Mouse (Mus musculus): ENCODE results near the gene Eif4b. TPM values are rescaled to one million over a fixed set of nuclear protein-coding genes. Genes with fewer than 3 reads are reported as not detected.

The Eif4b gene
- polyA plus RNA-seq, 1 experiment from 2014 or later = 100 TPM

DNA sequence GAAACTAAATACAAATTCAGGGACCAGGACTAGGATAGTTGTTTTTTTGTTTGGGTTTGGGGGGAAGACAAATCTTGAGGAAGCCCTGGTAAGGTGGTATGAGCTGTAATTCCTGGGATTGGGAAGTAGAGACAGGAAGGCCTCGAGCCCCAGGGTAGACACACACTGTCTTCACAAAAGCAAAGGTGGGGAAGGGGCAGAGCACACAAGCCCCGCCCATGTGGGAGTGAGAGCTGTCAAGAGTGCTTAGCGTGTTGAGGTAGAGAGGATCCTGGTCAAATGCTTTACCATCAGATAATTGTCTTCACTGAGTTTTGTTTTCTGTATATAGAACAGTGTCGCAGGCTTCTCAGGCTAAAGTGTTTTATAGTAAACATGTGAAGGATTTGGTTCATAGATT lies 9.5 kb downstream of the Eif4b start:
- no peak overlapping the region for H3K9ac ChIP-seq (ENCODE audit: low read length)
- no peak for DNase-seq (ENCODE audit: low spot score)
- H3K4me2 ChIP-seq (ENCODE audit: low read length) = no peak overlapping the region
- H3K27ac ChIP-seq (ENCODE audit: low read depth, low read length) = no peak overlapping the region
- no peaks in the 10 kb centered on the region for H3K4me1 ChIP-seq (ENCODE audit: control insufficient read depth, insufficient read depth, low read length)
- H3K9me3 ChIP-seq (replicated peaks; ENCODE audit: control insufficient read depth, low read length) = no peaks in the 10 kb centered on the region
- no peak overlapping the region for H3K4me3 ChIP-seq (ENCODE audit: low read depth, low read length)
- H3K36me3 ChIP-seq (ENCODE audit: control insufficient read depth, insufficient read depth, low read length) = peaks cover 57% of the 10 kb centered on the region
- 89% methylated on average over 4 of the region's 4 CpGs for WGBS
- no peak for ATAC-seq
- H3K27me3 ChIP-seq (replicated peaks; ENCODE audit: control insufficient read depth, insufficient read depth, low read length) = no peaks in the 10 kb centered on the region

DNA sequence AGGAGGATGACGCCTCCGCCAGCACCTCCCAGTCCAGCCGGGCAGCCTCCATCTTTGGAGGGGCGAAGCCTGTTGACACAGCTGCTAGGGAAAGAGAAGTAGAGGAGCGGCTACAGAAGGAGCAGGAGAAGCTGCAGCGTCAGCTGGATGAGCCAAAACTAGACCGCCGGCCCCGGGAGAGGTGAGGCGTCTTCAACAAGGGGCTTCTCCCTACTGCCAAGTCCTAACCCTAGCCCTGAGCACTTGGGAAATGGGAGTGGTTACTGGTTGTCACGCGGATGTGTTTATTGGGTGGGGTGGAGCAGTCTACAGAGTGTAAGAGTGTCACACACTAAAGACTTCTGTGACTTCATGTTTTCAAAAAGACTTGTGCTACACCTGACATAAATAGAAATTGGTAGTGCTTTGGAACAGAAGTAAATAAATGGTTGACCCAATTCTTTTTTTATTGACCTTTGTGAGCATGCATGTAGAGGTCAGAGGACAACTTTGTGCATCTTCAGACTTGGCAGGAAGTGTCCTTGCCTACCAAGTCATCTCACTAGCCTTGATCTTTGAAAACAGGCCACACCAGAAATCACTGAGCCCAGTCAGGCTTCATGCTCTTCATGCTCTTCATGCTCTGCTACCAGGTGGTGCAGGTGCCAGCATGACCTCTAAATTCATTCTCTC lies 16.5 kb downstream of the Eif4b start:
- no peaks in the 10 kb centered on the region for H3K27me3 ChIP-seq (replicated peaks; ENCODE audit: control insufficient read depth, insufficient read depth, low read length)
- ATAC-seq (no peak), DNase-seq (ENCODE audit: low spot score) (no peak)
- H3K4me2 ChIP-seq (ENCODE audit: low read length) = no peak overlapping the region
- WGBS = 91% methylated on average over 12 of the region's 12 CpGs
- no peak overlapping the region for H3K4me3 ChIP-seq (ENCODE audit: low read depth, low read length)
- H3K27ac ChIP-seq (ENCODE audit: low read depth, low read length) = no peak overlapping the region
- no peak overlapping the region for H3K9ac ChIP-seq (ENCODE audit: low read length)
- H3K36me3 ChIP-seq (ENCODE audit: control insufficient read depth, insufficient read depth, low read length) = peaks cover 99% of the 10 kb centered on the region
- no peaks in the 10 kb centered on the region for H3K4me1 ChIP-seq (ENCODE audit: control insufficient read depth, insufficient read depth, low read length)
- H3K9me3 ChIP-seq (replicated peaks; ENCODE audit: control insufficient read depth, low read length) = no peaks in the 10 kb centered on the region

DNA sequence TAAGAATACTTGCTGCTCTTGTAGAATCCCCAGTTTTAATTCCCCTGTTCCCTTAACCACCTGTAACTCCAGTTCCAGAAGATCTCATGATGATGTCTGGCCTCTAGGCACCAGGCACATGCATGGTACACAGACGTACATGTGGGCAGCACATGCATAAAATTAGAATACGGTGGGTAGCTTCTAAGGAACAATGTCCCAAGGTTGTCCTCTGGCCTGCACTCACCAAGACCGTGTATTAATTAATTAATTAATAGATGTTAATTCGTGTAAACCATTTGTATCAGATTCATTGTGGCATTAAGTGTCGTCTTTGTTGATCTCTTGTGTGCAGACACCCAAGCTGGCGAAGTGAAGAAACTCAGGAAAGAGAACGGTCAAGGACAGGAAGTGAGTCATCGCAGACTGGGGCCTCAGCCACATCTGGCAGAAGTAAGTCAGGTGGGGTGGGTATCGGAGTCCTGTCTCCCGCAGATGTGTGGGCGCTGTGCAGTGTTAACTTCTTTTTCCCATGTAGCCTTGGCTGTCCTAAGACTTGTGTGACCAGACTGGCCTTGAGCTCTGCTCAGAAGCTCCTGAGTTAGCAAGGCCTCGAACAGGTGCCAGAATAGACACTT lies 17.6 kb downstream of the Eif4b start:
- no peak overlapping the region for H3K4me2 ChIP-seq (ENCODE audit: low read length)
- DNase-seq (ENCODE audit: low spot score) (no peak), ATAC-seq (no peak)
- no peak overlapping the region for H3K4me3 ChIP-seq (ENCODE audit: low read depth, low read length)
- no peaks in the 10 kb centered on the region for H3K9me3 ChIP-seq (replicated peaks; ENCODE audit: control insufficient read depth, low read length)
- 91% methylated on average over 12 of the region's 12 CpGs for WGBS
- no peaks in the 10 kb centered on the region for H3K4me1 ChIP-seq (ENCODE audit: control insufficient read depth, insufficient read depth, low read length)
- H3K36me3 ChIP-seq (ENCODE audit: control insufficient read depth, insufficient read depth, low read length) = peaks cover 100% of the 10 kb centered on the region
- no peak overlapping the region for H3K27ac ChIP-seq (ENCODE audit: low read depth, low read length)
- no peak overlapping the region for H3K9ac ChIP-seq (ENCODE audit: low read length)
- no peaks in the 10 kb centered on the region for H3K27me3 ChIP-seq (replicated peaks; ENCODE audit: control insufficient read depth, insufficient read depth, low read length)

DNA sequence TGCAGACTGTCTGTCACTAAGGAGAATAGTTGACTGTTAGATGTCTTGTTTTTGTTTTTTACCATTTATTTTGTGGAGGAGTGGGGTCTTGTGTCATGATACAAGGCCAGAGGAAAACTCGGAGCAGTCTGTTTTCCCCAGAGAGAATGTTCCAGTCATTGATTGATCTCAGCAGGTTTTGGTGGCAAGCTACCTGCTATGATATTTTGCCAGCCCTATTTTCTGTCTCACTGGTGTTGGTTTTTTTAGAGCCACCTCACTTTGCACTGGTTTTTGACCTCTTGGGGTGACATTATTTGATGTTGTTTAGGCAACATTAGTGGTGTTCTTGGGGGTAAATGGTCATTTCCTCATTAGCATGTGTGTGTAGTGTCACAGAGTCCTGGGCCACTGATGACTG lies 18.1 kb downstream of the Eif4b start:
- H3K4me1 ChIP-seq (ENCODE audit: control insufficient read depth, insufficient read depth, low read length) = no peaks in the 10 kb centered on the region
- DNase-seq (ENCODE audit: low spot score) (no peak), ATAC-seq (no peak)

DNA sequence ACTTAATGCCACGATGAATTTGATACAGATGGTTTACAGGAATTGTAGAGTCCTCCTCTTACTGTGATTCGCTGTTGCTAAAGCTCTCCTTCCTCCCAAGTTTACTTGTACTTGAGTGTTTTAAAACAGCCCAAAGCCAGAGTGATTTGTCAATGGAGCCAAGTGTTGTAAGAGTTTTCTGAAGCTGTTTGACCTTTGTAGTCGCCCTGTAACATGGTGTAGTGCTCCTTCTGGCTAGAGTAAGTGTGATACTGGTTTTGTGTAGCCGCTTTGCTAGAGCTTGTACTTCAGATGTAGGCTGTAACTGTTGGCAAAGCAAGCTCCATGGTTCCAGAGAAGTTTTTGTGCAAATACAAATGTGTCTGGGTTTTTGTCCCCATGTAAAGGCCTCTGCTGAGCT lies 18.6 kb downstream of the Eif4b start:
- Histone ChIP-seq H3K4me1 (ENCODE audit: control insufficient read depth, insufficient read depth, low read length) (no peaks in the 10 kb centered on the region), H3K9ac (ENCODE audit: low read length) (no peak overlapping the region), H3K4me3 (ENCODE audit: low read depth, low read length) (no peak overlapping the region), H3K27me3 (replicated peaks; ENCODE audit: control insufficient read depth, insufficient read depth, low read length) (no peaks in the 10 kb centered on the region), H3K36me3 (ENCODE audit: control insufficient read depth, insufficient read depth, low read length) (peaks cover 96% of the 10 kb centered on the region), H3K27ac (ENCODE audit: low read depth, low read length) (no peak overlapping the region), H3K4me2 (ENCODE audit: low read length) (no peak overlapping the region), H3K9me3 (replicated peaks; ENCODE audit: control insufficient read depth, low read length) (no peaks in the 10 kb centered on the region)
- no peak for DNase-seq (ENCODE audit: low spot score)
- WGBS = 88% methylated on average over 4 of the region's 4 CpGs
- ATAC-seq = no peak

More for the DNA sequence above, 18.1 kb downstream of the Eif4b start:
- Histone ChIP-seq H3K36me3 (ENCODE audit: control insufficient read depth, insufficient read depth, low read length) (peaks cover 99% of the 10 kb centered on the region), H3K27me3 (replicated peaks; ENCODE audit: control insufficient read depth, insufficient read depth, low read length) (no peaks in the 10 kb centered on the region), H3K4me3 (ENCODE audit: low read depth, low read length) (no peak overlapping the region), H3K4me2 (ENCODE audit: low read length) (no peak overlapping the region), H3K9me3 (replicated peaks; ENCODE audit: control insufficient read depth, low read length) (no peaks in the 10 kb centered on the region), H3K27ac (ENCODE audit: low read depth, low read length) (no peak overlapping the region), H3K9ac (ENCODE audit: low read length) (no peak overlapping the region)
- 77% methylated on average over 1 of the region's 1 CpGs for WGBS

DNA sequence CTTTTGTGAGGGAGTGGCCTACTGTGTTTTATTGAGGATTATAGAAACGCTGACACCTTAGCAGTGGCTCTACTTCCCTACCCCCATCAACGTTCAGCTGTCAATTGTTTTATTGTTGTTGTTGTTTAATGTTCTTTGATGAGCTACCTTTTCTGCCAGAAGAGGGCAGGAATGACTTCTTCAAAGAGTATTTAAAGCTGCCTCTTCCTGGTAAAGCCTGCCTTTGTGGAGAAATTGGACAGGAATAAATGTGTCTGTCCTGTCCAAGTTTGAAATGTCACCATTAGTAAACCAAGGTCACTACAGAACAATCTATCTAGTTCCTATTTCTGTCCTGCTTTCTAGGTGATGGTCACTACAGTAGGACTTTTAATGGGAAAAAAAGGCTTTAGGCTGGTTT lies 20.6 kb downstream of the Eif4b start:
- Histone ChIP-seq H3K36me3 (ENCODE audit: control insufficient read depth, insufficient read depth, low read length) (peaks cover 90% of the 10 kb centered on the region), H3K4me2 (ENCODE audit: low read length) (no peak overlapping the region), H3K27ac (ENCODE audit: low read depth, low read length) (no peak overlapping the region), H3K27me3 (replicated peaks; ENCODE audit: control insufficient read depth, insufficient read depth, low read length) (no peaks in the 10 kb centered on the region), H3K4me3 (ENCODE audit: low read depth, low read length) (no peak overlapping the region), H3K4me1 (ENCODE audit: control insufficient read depth, insufficient read depth, low read length) (no peaks in the 10 kb centered on the region), H3K9me3 (replicated peaks; ENCODE audit: control insufficient read depth, low read length) (no peaks in the 10 kb centered on the region), H3K9ac (ENCODE audit: low read length) (no peak overlapping the region)
- 57% methylated on average over 2 of the region's 2 CpGs for WGBS
- ATAC-seq (no peak), DNase-seq (ENCODE audit: low spot score) (no peak)

DNA sequence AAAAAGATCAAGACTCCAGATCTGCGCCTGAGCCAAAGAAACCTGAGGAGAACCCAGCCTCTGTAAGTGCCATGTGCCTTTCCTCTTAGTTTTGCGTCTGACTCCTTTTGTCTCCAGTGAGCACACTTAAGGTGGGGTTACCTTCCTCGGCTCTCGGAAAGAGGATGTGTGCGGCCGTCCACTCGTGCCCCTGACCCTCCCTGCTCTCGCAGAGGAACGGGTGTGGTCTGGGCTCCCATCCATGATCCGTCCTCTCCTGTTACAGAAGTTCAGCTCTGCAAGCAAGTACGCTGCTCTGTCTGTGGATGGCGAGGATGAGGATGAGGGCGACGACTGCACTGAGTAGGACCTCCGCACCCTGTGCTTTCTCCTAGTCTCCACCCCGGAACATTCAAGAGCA lies 21.4 kb downstream of the Eif4b start:
- no peak for DNase-seq (ENCODE audit: low spot score)
- WGBS = 90% methylated on average over 16 of the region's 16 CpGs
- Histone ChIP-seq H3K9ac (ENCODE audit: low read length) (no peak overlapping the region), H3K27me3 (replicated peaks; ENCODE audit: control insufficient read depth, insufficient read depth, low read length) (no peaks in the 10 kb centered on the region), H3K4me1 (ENCODE audit: control insufficient read depth, insufficient read depth, low read length) (no peaks in the 10 kb centered on the region), H3K36me3 (ENCODE audit: control insufficient read depth, insufficient read depth, low read length) (peaks cover 82% of the 10 kb centered on the region), H3K4me3 (ENCODE audit: low read depth, low read length) (no peak overlapping the region), H3K4me2 (ENCODE audit: low read length) (no peak overlapping the region), H3K27ac (ENCODE audit: low read depth, low read length) (no peak overlapping the region), H3K9me3 (replicated peaks; ENCODE audit: control insufficient read depth, low read length) (no peaks in the 10 kb centered on the region)
- no peak for ATAC-seq

DNA sequence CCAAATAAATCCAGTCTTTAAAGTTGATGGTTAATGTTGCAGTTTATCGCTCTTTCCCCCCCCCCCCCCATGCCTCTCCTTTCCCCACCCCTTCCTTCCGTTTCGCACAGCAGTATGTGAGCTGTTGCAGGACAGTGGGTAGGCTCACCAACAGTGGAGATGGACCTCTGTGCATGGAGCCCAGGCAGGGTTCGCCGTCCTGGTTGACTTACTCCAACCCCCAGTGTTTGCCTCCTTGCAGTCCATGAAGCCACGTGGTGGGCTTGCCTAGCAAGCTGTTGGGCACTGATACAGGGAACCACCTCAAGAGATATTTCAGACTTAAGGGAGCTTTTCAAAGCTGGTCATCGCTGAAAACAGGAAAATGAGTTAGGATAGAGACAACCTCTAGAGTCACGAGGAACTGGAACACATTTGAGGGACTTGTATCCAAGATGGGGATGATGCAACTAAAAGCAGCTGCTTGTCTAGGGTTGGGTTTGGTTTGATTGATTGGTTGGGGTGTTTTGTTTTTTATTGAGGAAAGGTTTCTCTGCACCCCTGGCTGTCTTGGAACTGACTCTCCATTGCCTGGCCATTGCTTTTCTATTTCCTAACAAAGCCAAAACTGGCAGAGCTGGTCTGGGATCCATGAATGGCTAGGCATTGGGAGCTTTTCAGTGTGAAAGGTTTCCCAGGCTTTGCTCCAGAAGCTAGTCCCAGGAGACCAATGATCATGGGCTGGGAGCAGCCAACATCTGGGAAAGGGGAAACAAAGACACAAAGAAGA lies 23.8 kb downstream of the Eif4b start:
- H3K9me3 ChIP-seq (replicated peaks; ENCODE audit: control insufficient read depth, low read length) = no peaks in the 10 kb centered on the region
- H3K36me3 ChIP-seq (ENCODE audit: control insufficient read depth, insufficient read depth, low read length) = peaks cover 58% of the 10 kb centered on the region
- no peak overlapping the region for H3K4me2 ChIP-seq (ENCODE audit: low read length)
- 82% methylated on average over 8 of the region's 8 CpGs for WGBS
- DNase-seq (ENCODE audit: low spot score) (no peak), ATAC-seq (no peak)
- H3K9ac ChIP-seq (ENCODE audit: low read length) = no peak overlapping the region
- H3K4me3 ChIP-seq (ENCODE audit: low read depth, low read length) = no peak overlapping the region
- H3K27me3 ChIP-seq (replicated peaks; ENCODE audit: control insufficient read depth, insufficient read depth, low read length) = no peaks in the 10 kb centered on the region
- H3K4me1 ChIP-seq (ENCODE audit: control insufficient read depth, insufficient read depth, low read length) = peaks cover 11% of the 10 kb centered on the region
- H3K27ac ChIP-seq (ENCODE audit: low read depth, low read length) = no peak overlapping the region
